7 mouse cellular contexts compared by ENCODE assay signal in genomic region chr9:57765364-57766351, GRCm38 (mm10). TPM values are rescaled to one million over a fixed set of nuclear protein-coding genes. Genes with fewer than 3 reads are reported as not detected.
DNase-seq lines count a peak whose midpoint lies in the region; ATAC-seq lines count a peak whose summit lies in the region.

Gene Clk3, minus strand, starts transcription at chr9:57765860.

- intact Hi-C loops in left cerebral cortex, postnatal 10 days (cut with DNase I) = loop anchor here (5.0 kb wide), 1 partner anchor 72 kb away; the partner anchor contains the start of gene Arid3b

- H3K4me2 ChIP-seq in hindbrain, embryonic 14.5 days (replicated peaks) = peak within 1 kb of the TSS; percentile 98

- no peaks in the 10 kb centered on the region for H3K9me3 ChIP-seq in hindbrain, embryonic 14.5 days (ENCODE audit: control insufficient read depth, low read length)
- no peaks in the 10 kb centered on the region for H3K9me3 ChIP-seq in megakaryocyte, embryonic 14.5 days

- H3K4me1 ChIP-seq in hindbrain, embryonic 14.5 days (replicated peaks; ENCODE audit: control insufficient read depth, insufficient read depth, low read length) = peaks cover 25% of the 10 kb centered on the region
- peaks cover 76% of the 10 kb centered on the region for H3K4me1 ChIP-seq in megakaryocyte, embryonic 14.5 days

- WGBS in hindbrain, embryonic 14.5 days = under 1% methylated on average over 91 of the region's 93 CpGs

- peak; percentile 42 for ATAC-seq in hindbrain, embryonic 14.5 days (ENCODE audit: low FRiP score)

- peak within 1 kb of the TSS; percentile 96 for H3K4me3 ChIP-seq in hindbrain, embryonic 14.5 days (replicated peaks; ENCODE audit: low read length)
- peak within 1 kb of the TSS; percentile 98 for H3K4me3 ChIP-seq in megakaryocyte, embryonic 14.5 days (replicated peaks)

- H3K9ac ChIP-seq in hindbrain, embryonic 14.5 days = peak within 1 kb of the TSS; percentile 99

- DNase-seq in adipocyte (ENCODE audit: low spot score) = peak; percentile 68
- DNase-seq in cerebellum, postnatal 36 days = peak; percentile 76 to 77
- peak; percentile 75 for DNase-seq in gastrocnemius, adult 18-20 months (ENCODE audit: low spot score)
- peak; percentile 71 for DNase-seq in hindbrain, embryonic 14.5 days (ENCODE audit: low spot score)
- DNase-seq in left cerebral cortex, postnatal 10 days (ENCODE audit: extremely low spot score in 1 of 2, low spot score in 2 of 2) = peak; percentile 73 to 89
- DNase-seq in right cerebral cortex, postnatal 25 days = peak; percentile 84

- no peaks in the 10 kb centered on the region for H3K27me3 ChIP-seq in hindbrain, embryonic 14.5 days (ENCODE audit: control insufficient read depth, insufficient read depth, low read length)
- H3K27me3 ChIP-seq in megakaryocyte, embryonic 14.5 days (replicated peaks) = no peaks in the 10 kb centered on the region

- H3K27ac ChIP-seq in hindbrain, embryonic 14.5 days = peak within 1 kb of the TSS; percentile 99

- H3K36me3 ChIP-seq in hindbrain, embryonic 14.5 days (replicated peaks; ENCODE audit: control insufficient read depth, insufficient read depth) = peaks cover 7% of the 10 kb centered on the region
- H3K36me3 ChIP-seq in megakaryocyte, embryonic 14.5 days (replicated peaks; ENCODE audit: low read length) = peaks cover 42% of the 10 kb centered on the region

RNA-seq across cellular contexts. Expression of gene Clk3, which starts in this region (rescaled TPM):
- total RNA-seq in gastrocnemius, adult 18-20 months (2021) = 10 to 100 TPM; 36.1 to 45.2 TPM
- polyA plus RNA-seq in hindbrain, embryonic 14.5 days (2014; fragmentation: Nextera tagmentation; extraction: Ambion mirVana) = 55.8 and 65.2 TPM in 2 replicates
- total RNA-seq in left cerebral cortex, postnatal 10 days (2021) = 10 to 100 TPM; 69.6 to 88.0 TPM
- polyA plus RNA-seq in megakaryocyte, embryonic 14.5 days (2012; ENCODE audit: insufficient read depth, low replicate concordance) = 68.1 and 100 TPM in 2 replicates

Comparison
In these comparisons a context has a peak if more than half of its experiments do, and no peak if none do; other contexts are left out.
1. Peak in every context shown above with its lines: DNase-seq, ATAC-seq, H3K4me3 ChIP-seq and H3K27ac ChIP-seq.